Mouse (Mus musculus) liver, postnatal 0 days (tissue): ENCODE data around the gene Chst11. TPM values are rescaled to one million over a fixed set of nuclear protein-coding genes. Genes with fewer than 3 reads are reported as not detected.
"Not testable (repeated sequence)": the region's sequence is repeated elsewhere in the genome, so short reads cannot be mapped to it uniquely, and the experiment has no call there.

Experiments used
- ATAC-seq: fragments of 200-750 bp; cut with Nextera tagmentation; 2 replicates; pipeline ENCODE4 v1.8.0; 2017; ENCODE audit warnings: mild to moderate bottlenecking, moderate library complexity
- DNase-seq: peaks from one replicate; pipeline ENCODE4 v3.0.0-alpha.2; 2016
- H3K27ac ChIP-seq: fragments of 300-500 bp; sonication (generic); 2 replicates; pipeline ENCODE4 v1.5.1; 2014; ENCODE audit warnings: antibody characterized with exemption, moderate library complexity, mild to moderate bottlenecking, low read depth
- H3K27me3 ChIP-seq: fragments of 300-500 bp; sonication (generic); 2 replicates; pipeline ENCODE4 v1.6.1; 2014; ENCODE audit warnings: low read length, control low read depth, mixed read lengths; ENCODE audit not compliant: insufficient read depth
- H3K36me3 ChIP-seq: fragments of 300-500 bp; sonication (generic); replicated peaks from 2 replicates; pipeline ENCODE4 v1.6.1; 2014; ENCODE audit warnings: mild to moderate bottlenecking, control low read depth, low read length, moderate library complexity, mixed read lengths; ENCODE audit not compliant: insufficient read depth
- H3K4me1 ChIP-seq: fragments of 300-500 bp; sonication (generic); 2 replicates; pipeline ENCODE4 v1.6.1; 2014; ENCODE audit warnings: antibody characterized with exemption, mild to moderate bottlenecking, control low read depth; ENCODE audit not compliant: insufficient read depth
- H3K4me2 ChIP-seq: fragments of 300-500 bp; sonication (generic); 2 replicates; pipeline ENCODE4 v1.6.1; 2014; ENCODE audit warnings: low read depth, mild to moderate bottlenecking, low read length, moderate library complexity, mixed read lengths
- H3K4me3 ChIP-seq: fragments of 300-500 bp; sonication (generic); 2 replicates; pipeline ENCODE4 v1.5.1; 2014; ENCODE audit warnings: low read depth, low read length
- H3K9ac ChIP-seq: fragments of 300-500 bp; sonication (generic); replicated peaks from 2 replicates; pipeline ENCODE4 v1.6.1; 2014; ENCODE audit warnings: mild to moderate bottlenecking, moderate library complexity
- H3K9me3 ChIP-seq: fragments of 300-500 bp; sonication (generic); 2 replicates; pipeline ENCODE4 v1.6.1; 2016; ENCODE audit warnings: mild to moderate bottlenecking, control low read depth, low read length, mixed read lengths
- CTCF ChIP-seq: sonication (generic); IDR thresholded peaks from 2 replicates; pipeline ENCODE4 v1.5.1; 2016; ENCODE audit warnings: antibody characterized with exemption, low read depth
- EP300 ChIP-seq: IDR thresholded peaks from 2 replicates; pipeline ENCODE4 v1.6.1; 2016; ENCODE audit warnings: antibody characterized with exemption, low read depth, mild to moderate bottlenecking
- WGBS: fragments of 180-500 bp; shearing (Covaris S2); extraction: QIAGEN DNeasy Blood & Tissue Kit; methylation state at CpG from one replicate; pipeline ENCODE4 v1.1.7; 2014; ENCODE audit not compliant: insufficient replicate concordance; 5-methylcytosine and 5-hydroxymethylcytosine counted together
- polyA plus RNA-seq: library from polyadenylated mRNA; unstranded; fragments of >200 nt; fragmentation: Nextera tagmentation; extraction: Ambion mirVana; gene quantifications from 2 replicates; pipeline ENCODE4 v1.2.1, GENCODE M21; 2015

The Chst11 gene
- polyA plus RNA-seq, 1 experiment from 2014 or later: 0.40 TPM

GRCm38 (mm10) chr10:83119016-83119415 lies 133.7 kb downstream of the Chst11 start:
- Histone ChIP-seq H3K4me3 (no peak overlapping the region), H3K27ac (no peak overlapping the region), H3K4me1 (no peaks in the 10 kb centered on the region; the same call in 1 of the 2 replicates), H3K9me3 (no peaks in the 10 kb centered on the region), H3K36me3 (no peaks in the 10 kb centered on the region), H3K27me3 (no peaks in the 10 kb centered on the region), H3K9ac (no peak overlapping the region), H3K4me2 (no peak overlapping the region)
- ATAC-seq (no peak), DNase-seq (no peak)
- 82% methylated on average over 10 of the region's 10 CpGs for WGBS
- TF ChIP-seq CTCF (no peak), EP300 (no peak)

GRCm38 (mm10) chr10:83119461-83119860 lies 134.2 kb downstream of the Chst11 start:
- 73% methylated on average over 8 of the region's 8 CpGs for WGBS
- not testable (repeated sequence) for H3K9me3 ChIP-seq, H3K27ac ChIP-seq, H3K4me3 ChIP-seq, H3K9ac ChIP-seq, H3K36me3 ChIP-seq, ATAC-seq, H3K27me3 ChIP-seq, DNase-seq, H3K4me1 ChIP-seq, H3K4me2 ChIP-seq

GRCm38 (mm10) chr10:83119909-83120308 lies 134.6 kb downstream of the Chst11 start:
- ATAC-seq: no peak

GRCm38 (mm10) chr10:83120938-83121337 lies 135.6 kb downstream of the Chst11 start:
- Histone ChIP-seq H3K9ac (no peak overlapping the region), H3K27ac (no peak overlapping the region), H3K4me3 (no peak overlapping the region), H3K4me1 (no peaks in the 10 kb centered on the region; the same call in 1 of the 2 replicates), H3K4me2 (no peak overlapping the region), H3K27me3 (no peaks in the 10 kb centered on the region), H3K36me3 (no peaks in the 10 kb centered on the region), H3K9me3 (no peaks in the 10 kb centered on the region)
- no peak for ATAC-seq
- DNase-seq: no peak
- WGBS: 70% methylated on average over 4 of the region's 4 CpGs
- TF ChIP-seq CTCF: no peak
- TF ChIP-seq EP300: no peak

More at GRCm38 (mm10) chr10:83119909-83120308, 134.6 kb downstream of the Chst11 start:
- no peak overlapping the region for H3K4me2 ChIP-seq
- H3K36me3 ChIP-seq: no peaks in the 10 kb centered on the region
- H3K4me3 ChIP-seq: no peak overlapping the region
- no peak overlapping the region for H3K27ac ChIP-seq
- no peaks in the 10 kb centered on the region; the same call in 1 of the 2 replicates for H3K4me1 ChIP-seq
- H3K9me3 ChIP-seq: no peaks in the 10 kb centered on the region
- WGBS: 54% methylated on average over 9 of the region's 9 CpGs
- no peaks in the 10 kb centered on the region for H3K27me3 ChIP-seq
- no peak for DNase-seq
- H3K9ac ChIP-seq: no peak overlapping the region
- TF ChIP-seq CTCF (no peak), EP300 (no peak)

GRCm38 (mm10) chr10:83124560-83124959 lies 139.3 kb downstream of the Chst11 start:
- DNase-seq (no peak), ATAC-seq (no peak)
- Histone ChIP-seq H3K4me1 (no peaks in the 10 kb centered on the region), H3K4me3 (no peak overlapping the region), H3K4me2 (no peak overlapping the region), H3K9me3 (no peaks in the 10 kb centered on the region), H3K9ac (no peak overlapping the region), H3K36me3 (no peaks in the 10 kb centered on the region), H3K27me3 (no peaks in the 10 kb centered on the region), H3K27ac (no peak overlapping the region)
- no peak for TF ChIP-seq EP300
- no peak for TF ChIP-seq CTCF
- 80% methylated on average over 3 of the region's 3 CpGs for WGBS

- H3K36me3 ChIP-seq: no peaks in the 10 kb centered on the region
- TF ChIP-seq CTCF: no peak
- TF ChIP-seq EP300: no peak
- 67% methylated on average over 9 of the region's 9 CpGs for WGBS
- H3K4me3 ChIP-seq: no peak overlapping the region
- H3K9ac ChIP-seq: no peak overlapping the region
- H3K9me3 ChIP-seq: no peaks in the 10 kb centered on the region
- no peak for ATAC-seq
- DNase-seq: no peak
- no peaks in the 10 kb centered on the region for H3K4me1 ChIP-seq
- no peak overlapping the region for H3K4me2 ChIP-seq
- no peak overlapping the region for H3K27ac ChIP-seq
- H3K27me3 ChIP-seq: no peaks in the 10 kb centered on the region
Measured at GRCm38 (mm10) chr10:83126447-83126846, 141.1 kb downstream of the Chst11 start.

GRCm38 (mm10) chr10:83128435-83128834 lies 143.1 kb downstream of the Chst11 start:
- Histone ChIP-seq H3K4me3 (no peak overlapping the region), H3K4me2 (no peak overlapping the region), H3K4me1 (no peaks in the 10 kb centered on the region), H3K9me3 (no peaks in the 10 kb centered on the region), H3K36me3 (no peaks in the 10 kb centered on the region), H3K27me3 (no peaks in the 10 kb centered on the region), H3K27ac (no peak overlapping the region), H3K9ac (no peak overlapping the region)
- DNase-seq (no peak), ATAC-seq (no peak)
- WGBS: 76% methylated on average over 8 of the region's 8 CpGs
- TF ChIP-seq EP300 (no peak), CTCF (no peak)
